Mouse (Mus musculus): ENCODE data around the gene Gm44973. TPM values are rescaled to one million over a fixed set of nuclear protein-coding genes. Genes with fewer than 3 reads are reported as not detected.
A peak's percentile ranks its signal among the peaks of the same experiment; 100 is the strongest.
"Not testable (repeated sequence)": the region's sequence is repeated elsewhere in the genome, so short reads cannot be mapped to it uniquely, and the experiment has no call there.

The Gm44973 gene
- total RNA-seq, 1 experiment from 2014 or later = not detected

DNA sequence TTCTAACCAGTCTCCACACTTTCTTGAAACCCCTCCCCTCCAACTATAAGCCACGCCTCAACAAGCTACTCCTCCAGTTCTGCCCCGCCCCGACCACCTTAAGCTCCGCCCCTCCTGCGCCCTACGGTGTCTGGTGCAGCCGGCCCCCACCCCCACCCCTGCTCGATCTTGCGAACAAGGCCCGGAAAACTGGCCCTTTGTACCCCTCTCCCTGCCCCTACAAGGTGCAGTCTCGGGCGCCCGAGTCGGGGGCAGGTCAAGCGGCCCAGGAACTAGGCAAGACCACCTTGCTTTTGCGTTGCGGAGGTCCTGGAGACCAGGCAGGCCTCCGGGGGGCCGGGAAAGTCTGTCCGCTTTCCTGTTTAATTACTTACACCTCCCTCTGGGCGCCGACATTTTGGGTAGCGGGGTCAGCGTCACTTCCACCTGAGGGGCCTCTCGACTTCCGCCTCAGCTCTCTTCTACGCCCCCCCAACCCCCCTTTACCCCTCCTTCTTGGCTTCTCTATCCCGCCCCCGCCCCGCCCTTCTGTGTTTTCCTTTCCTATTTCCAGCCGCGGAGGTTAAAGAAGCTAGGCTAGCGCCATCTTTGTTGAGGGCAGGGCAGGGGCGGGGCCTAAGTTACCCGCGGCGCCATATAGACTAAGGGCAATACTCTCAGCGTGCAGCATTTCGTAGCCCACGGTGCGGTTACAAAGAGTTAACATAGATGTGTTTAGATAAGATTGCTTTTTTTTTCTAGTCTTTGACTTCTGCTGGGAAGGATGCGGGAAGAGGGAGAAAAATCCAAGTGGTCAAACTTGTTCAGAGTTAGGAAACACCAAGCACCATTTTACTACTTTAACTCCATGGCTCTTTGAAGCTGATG, 812 bp upstream of the Gm44973 start, which contains the start of the genes Zfp524 and Fiz1:
Gene Zfp524, plus strand, starts transcription at position 165 of the 867 bp plus-strand sequence.
Gene Fiz1, minus strand, starts transcription at position 447 of the 867 bp plus-strand sequence.
- ATAC-seq (replicated peaks; ENCODE audit: insufficient number of reproducible peaks, low FRiP score, low TSS enrichment, poor library complexity, severe bottlenecking) = peak; percentile 62

DNA sequence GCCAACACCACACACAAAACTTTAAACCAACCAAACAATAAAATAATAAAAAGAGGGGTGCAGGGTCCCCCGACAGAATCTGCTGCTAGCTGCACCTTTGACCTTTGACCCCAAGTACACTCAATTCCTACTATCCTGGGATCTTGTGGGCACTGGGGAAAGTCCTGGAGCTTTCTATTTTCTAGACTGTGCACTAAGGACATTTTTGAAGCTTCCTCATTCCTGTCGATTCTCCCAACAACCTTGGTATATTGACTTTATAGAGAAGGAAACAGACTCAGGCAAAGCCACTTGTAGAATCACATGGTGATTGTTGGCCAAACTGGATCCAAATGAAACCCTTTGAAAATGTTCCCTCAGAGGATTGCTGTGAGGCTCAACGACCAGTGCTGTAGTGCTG, 761 bp downstream of the Gm44973 start:
- ATAC-seq (replicated peaks; ENCODE audit: insufficient number of reproducible peaks, low FRiP score, low TSS enrichment, poor library complexity, severe bottlenecking) = no peak

DNA sequence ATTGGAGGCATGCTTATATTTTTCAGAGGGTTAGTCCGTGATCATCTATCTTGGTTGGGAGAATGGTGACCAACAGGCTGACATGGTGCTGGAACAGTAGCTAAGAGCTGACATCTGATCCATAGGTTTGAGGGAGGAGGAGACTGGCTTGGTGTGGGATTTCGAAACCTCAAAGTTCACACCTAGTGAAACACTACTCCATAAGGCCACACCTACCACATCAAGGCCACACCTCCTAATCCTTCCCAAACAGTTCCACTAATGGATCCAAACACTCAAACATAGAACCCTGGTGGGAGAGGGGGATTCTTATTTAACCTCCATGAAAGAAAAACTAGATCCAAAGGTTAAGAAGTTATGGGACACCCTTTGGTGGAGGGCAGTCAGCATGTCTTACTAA, 1.6 kb downstream of the Gm44973 start:
- no peak for ATAC-seq (replicated peaks; ENCODE audit: insufficient number of reproducible peaks, low FRiP score, low TSS enrichment, poor library complexity, severe bottlenecking)

DNA sequence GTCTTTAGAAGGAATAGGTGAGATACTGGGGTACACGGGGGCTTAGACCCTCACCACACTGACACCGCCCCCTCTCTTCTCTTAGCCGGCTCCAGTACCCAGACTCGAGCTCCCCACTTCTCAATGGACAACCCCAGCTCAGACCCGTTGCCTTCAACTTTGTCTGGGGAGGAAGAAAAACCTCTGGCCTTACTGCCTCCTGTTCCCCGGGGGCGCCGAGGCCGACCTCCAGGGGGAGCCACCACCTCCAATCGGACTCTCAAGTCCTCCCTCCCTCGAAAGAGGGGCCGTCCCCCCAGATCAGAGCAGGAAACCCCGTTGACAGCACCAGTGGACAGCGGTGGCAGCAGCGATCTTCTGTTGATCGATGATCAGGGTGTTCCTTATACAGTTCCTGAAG, 2.1 kb downstream of the Gm44973 start:
- no peak for ATAC-seq (replicated peaks; ENCODE audit: insufficient number of reproducible peaks, low FRiP score, low TSS enrichment, poor library complexity, severe bottlenecking)

DNA sequence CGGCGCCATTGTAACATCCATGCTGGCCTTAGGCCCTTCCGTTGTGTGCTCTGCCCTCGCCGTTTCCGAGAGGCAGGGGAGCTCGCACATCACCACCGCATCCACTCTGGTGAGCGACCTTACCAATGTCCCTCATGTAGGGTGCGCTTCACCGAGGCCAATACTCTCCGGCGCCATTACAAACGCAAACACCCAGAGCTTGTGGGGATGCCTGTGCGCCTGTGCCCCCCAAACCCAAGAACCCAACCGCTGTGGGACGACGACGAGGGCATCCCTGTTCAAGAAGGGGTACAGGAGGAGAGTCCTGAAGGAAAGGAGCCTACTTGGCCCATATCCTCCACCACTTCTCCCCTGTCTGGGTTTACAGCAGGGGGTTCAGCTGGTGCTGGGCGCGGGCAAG, 2.6 kb downstream of the Gm44973 start:
- ATAC-seq (replicated peaks; ENCODE audit: insufficient number of reproducible peaks, low FRiP score, low TSS enrichment, poor library complexity, severe bottlenecking) = no peak

DNA sequence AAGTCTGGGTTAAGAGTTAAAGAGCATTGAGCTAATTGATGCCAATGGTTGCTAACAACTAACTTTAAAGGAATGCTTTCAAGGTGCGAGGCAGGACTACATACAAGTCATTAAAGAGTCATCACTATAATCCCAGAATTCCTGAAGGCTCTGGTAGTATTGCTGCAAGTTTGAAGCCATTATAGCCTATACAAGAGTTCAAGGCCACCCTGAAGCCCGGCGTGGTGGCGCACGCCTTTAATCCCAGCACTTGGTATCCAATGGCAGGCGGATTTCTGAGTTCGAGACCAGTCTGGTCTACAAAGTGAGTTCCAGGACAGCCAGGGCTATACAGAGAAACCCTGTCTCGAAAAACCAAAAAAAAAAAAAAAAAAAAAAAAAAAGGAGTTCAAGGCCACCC, 4.3 kb downstream of the Gm44973 start:
- ATAC-seq (replicated peaks; ENCODE audit: insufficient number of reproducible peaks, low FRiP score, low TSS enrichment, poor library complexity, severe bottlenecking) = not testable (repeated sequence)

DNA sequence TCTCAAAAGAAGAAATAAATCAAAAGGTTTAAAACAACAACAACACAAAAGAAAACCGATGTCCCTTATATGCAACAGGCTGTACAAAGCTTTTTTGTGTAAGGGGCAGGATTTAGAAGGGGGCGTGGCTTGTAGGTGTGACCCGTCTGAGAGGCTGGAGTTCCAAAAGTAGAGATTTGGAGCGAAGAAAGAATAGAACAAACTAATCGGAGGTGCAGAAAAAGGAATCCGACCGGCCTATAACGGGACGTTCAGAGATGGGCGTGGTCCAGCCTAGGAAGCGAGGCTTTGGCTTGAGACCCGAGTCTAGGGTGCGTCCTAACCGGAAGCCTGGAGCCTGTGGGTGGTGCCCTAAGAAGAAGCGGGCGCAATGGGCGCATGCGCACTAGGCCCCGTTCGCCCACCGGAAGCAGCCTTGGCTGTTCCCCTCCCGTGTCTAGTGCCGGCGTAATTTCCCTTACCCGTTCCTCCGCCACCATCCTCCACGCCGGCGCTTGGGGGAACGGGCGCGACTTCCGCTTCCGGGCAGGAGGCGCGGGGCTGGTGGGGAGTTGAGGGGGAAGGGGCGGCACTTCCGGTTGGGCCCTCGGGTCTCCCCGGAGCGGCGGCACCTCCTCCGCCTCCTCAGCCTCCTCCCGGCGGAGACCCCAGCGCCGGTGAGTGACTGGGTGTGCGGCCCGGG, 4.8 kb downstream of the Gm44973 start, which contains the start of the genes Zfp865 and Ccdc106:
Gene Zfp865, plus strand, starts transcription at position 377 of the 682 bp plus-strand sequence.
Gene Ccdc106, plus strand, starts transcription at position 554 of the 682 bp plus-strand sequence.
- peak; percentile 88 for ATAC-seq (replicated peaks; ENCODE audit: insufficient number of reproducible peaks, low FRiP score, low TSS enrichment, poor library complexity, severe bottlenecking)

DNA sequence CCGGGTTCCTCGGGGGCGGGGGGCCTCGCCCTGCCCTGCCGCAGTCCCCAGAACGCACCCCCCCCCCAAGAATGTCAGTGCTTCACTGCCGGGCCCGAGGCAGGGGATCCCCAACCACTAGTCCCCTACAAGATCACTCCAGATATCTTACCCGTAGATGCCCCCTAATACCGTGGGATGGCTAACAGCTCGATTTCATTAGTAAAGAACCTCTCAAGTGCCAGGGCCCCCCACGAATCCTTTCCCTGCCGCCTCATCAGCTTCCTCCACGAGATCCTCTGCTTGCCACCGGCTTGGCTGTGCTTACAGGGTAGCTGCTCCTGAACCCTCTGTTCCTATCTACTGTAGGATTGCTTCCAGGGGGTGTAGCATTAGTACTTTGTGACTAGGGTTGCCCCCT, 5.4 kb downstream of the Gm44973 start:
- no peak for ATAC-seq (replicated peaks; ENCODE audit: insufficient number of reproducible peaks, low FRiP score, low TSS enrichment, poor library complexity, severe bottlenecking)

DNA sequence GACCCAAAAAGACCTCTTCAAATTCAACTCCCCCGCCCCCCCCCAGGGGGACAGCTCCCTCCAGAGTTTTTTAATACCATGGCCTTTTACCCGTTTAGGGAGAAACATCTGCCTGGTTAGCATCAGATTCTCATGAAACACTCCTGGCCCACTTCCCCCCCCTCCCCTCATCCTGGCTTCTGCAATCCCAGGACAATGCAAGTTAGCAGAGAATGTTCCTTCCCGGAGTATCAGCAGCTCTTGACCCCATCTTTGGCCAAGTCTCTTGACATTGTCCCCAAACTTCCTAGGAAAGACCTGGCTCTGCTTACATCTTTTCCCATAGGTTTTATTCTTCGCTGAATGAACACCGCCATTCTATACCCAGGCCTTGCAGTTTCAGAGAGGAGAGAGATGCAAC, 5.9 kb downstream of the Gm44973 start:
- ATAC-seq (replicated peaks; ENCODE audit: insufficient number of reproducible peaks, low FRiP score, low TSS enrichment, poor library complexity, severe bottlenecking) = no peak

DNA sequence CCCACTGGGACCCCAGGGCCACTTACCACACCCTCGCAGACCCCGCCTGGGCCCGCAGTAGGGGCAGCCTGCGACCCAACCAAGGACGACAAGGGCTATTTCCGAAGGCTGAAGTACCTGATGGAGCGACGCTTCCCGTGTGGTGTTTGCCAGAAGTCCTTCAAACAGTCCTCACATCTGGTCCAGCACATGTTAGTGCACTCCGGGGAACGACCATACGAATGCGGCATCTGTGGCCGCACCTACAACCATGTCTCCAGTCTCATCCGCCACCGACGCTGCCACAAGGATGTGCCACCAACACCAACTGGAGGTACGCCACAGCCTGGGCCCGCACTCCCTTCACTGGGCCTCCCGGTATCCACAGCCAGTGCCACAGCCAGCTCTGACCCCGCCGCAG, 14.2 kb downstream of the Gm44973 start:
- ATAC-seq (replicated peaks; ENCODE audit: insufficient number of reproducible peaks, low FRiP score, low TSS enrichment, poor library complexity, severe bottlenecking) = no peak

DNA sequence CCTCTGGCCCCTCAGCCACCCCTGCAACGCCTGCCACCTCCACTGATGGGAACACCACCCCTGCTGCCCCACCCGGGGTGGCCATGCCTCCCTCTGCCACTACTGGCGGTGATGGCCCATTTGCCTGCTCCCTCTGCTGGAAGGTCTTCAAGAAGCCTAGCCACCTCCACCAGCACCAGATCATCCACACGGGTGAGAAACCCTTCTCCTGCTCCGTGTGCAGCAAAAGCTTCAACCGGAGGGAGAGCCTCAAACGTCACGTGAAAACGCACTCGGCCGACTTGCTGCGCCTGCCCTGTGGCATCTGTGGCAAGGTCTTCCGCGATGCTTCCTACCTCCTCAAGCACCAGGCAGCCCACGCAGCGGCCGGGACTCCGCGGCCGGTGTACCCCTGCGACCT, 14.7 kb downstream of the Gm44973 start:
- no peak for ATAC-seq (replicated peaks; ENCODE audit: insufficient number of reproducible peaks, low FRiP score, low TSS enrichment, poor library complexity, severe bottlenecking)

DNA sequence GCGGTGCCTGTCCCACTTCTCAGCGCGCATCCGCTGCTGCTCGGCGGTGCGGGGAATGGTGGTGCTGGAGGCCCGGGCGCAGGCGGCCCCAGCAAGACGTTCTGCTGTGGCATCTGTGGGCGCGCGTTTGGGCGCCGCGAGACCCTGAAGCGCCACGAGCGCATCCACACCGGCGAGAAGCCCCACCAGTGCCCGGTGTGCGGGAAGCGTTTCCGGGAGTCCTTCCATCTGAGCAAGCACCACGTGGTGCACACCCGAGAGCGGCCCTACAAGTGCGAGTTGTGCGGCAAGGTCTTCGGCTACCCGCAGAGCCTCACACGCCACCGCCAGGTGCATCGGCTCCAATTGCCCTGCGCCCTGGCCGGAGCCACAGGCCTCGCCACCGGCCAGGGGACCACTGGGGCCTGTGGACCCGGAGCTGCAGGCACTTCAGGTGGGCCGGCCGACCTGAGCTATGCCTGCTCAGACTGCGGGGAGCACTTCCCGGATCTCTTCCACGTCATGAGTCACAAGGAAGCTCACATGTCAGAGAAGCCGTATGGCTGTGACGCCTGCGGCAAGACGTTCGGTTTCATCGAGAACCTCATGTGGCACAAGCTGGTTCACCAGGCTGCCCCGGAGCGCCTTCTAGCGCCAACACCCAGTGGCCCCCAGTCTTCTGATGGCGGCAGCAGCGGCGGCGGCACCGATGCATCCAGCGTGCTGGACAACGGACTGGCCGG, 15.4 kb downstream of the Gm44973 start:
- no peak for ATAC-seq (replicated peaks; ENCODE audit: insufficient number of reproducible peaks, low FRiP score, low TSS enrichment, poor library complexity, severe bottlenecking)

DNA sequence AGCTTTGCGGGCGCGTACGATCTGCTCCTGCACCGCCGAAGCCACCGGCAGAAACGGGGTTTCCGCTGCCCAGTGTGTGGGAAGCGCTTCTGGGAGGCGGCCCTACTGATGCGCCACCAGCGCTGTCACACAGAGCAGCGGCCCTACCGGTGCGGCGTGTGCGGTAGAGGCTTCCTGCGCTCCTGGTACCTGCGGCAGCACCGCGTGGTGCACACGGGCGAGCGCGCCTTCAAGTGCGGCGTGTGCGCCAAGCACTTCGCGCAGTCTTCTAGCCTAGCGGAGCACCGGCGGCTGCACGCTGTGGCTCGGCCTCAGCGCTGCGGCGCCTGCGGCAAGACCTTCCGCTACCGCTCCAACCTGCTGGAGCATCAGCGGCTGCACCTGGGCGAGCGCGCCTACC, 16.2 kb downstream of the Gm44973 start:
- no peak for ATAC-seq (replicated peaks; ENCODE audit: insufficient number of reproducible peaks, low FRiP score, low TSS enrichment, poor library complexity, severe bottlenecking)

DNA sequence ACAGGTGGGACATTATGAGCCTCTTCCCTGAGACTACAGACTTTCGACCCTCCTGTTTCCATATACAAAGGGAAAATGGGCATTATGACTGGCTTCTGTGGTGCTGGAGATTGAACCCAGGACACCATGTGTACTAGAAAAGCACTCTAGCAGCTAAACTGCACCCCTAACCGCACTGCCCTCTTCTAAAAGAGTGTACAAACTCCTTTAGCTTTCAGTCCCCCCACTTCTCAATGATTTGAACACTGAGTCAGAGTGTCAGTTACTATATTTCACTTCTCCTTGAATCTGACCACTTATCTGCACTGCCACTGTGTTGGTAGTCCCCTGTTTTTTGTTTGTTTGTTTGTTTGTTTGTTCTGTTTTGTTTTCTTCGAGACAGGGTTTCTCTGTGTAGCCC, 18.5 kb downstream of the Gm44973 start, which contains the start of gene 4632433K11Rik:
Gene 4632433K11Rik, plus strand, starts transcription at position 301 of the 400 bp plus-strand sequence.
- no peak for ATAC-seq (replicated peaks; ENCODE audit: insufficient number of reproducible peaks, low FRiP score, low TSS enrichment, poor library complexity, severe bottlenecking)

DNA sequence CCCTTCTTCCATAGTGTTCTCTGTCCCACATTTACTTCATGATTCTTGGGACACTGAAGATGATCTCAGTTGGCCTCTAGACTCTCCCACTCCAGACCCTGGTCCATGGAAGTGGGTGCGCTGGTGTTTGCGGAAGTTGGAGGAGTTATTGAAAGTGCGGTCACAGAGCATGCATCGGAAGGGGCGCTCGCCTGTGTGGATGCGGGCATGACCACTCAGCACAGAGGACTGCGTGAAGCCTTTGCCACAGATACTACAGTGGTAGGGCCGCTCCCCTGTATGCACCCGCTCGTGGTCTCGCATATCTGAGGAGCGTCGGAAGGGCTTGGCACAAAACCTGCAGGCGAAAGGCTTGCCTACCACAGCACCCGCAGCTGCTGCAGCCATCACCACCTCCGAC, 20.3 kb downstream of the Gm44973 start:
- no peak for ATAC-seq (replicated peaks; ENCODE audit: insufficient number of reproducible peaks, low FRiP score, low TSS enrichment, poor library complexity, severe bottlenecking)

DNA sequence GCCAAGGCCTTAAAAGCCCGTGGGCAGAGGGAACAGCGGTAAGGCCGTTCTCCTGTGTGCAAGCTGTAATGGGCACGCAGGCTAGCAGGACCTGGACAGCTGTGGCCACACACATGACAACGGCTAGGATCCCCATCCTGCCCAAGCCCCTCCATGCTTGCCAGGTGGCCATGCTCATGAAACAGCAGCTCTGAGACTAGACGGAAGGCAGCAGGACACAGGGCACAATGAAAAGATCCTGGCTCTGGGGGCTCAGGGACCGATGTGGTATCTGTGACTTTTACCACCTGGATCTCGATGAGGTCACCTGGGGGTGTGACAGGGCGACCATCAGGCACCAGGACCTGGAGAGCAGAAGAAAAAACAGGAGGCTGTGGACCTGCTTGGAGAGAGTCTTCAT, 20.8 kb downstream of the Gm44973 start:
- no peak for ATAC-seq (replicated peaks; ENCODE audit: insufficient number of reproducible peaks, low FRiP score, low TSS enrichment, poor library complexity, severe bottlenecking)

DNA sequence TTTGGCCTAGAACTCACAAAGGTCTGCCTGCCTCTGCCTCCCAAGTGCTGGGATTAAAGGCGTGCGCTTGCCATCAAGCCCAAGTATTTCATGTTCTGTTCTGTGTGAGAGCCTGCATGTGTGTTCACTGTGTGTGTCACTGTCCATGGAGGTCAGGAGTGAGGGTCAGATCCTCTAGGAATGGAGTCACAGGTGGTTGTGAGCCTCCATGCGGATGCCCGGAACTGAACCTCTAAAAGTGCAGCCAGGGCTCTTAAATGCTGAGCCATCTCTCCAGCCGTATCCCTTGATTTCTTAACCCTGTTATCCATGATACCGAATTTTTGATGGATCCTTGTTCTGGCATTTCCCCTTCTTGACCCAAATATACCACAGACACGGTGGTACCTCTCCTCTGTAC, 21.7 kb downstream of the Gm44973 start:
- ATAC-seq (replicated peaks; ENCODE audit: insufficient number of reproducible peaks, low FRiP score, low TSS enrichment, poor library complexity, severe bottlenecking) = no peak

DNA sequence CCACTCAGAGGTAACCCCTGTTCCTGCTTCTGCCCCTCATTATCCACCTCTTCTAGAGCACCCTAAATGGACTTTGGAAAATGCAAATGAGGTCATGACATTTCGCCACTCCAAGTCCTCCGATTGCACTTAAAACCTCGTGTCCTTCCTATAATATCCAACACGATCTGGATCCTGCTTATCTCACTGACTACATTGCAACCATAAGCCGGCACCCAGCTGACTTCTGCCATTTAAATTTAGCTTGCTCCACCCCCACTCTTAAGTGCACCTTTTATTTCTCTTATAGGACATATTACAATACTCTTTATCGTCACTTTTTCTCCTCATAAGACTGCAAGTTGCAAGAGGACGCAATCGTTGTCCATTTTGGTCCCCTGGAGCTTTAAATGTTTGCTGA, 22.2 kb downstream of the Gm44973 start:
- ATAC-seq (replicated peaks; ENCODE audit: insufficient number of reproducible peaks, low FRiP score, low TSS enrichment, poor library complexity, severe bottlenecking) = no peak

DNA sequence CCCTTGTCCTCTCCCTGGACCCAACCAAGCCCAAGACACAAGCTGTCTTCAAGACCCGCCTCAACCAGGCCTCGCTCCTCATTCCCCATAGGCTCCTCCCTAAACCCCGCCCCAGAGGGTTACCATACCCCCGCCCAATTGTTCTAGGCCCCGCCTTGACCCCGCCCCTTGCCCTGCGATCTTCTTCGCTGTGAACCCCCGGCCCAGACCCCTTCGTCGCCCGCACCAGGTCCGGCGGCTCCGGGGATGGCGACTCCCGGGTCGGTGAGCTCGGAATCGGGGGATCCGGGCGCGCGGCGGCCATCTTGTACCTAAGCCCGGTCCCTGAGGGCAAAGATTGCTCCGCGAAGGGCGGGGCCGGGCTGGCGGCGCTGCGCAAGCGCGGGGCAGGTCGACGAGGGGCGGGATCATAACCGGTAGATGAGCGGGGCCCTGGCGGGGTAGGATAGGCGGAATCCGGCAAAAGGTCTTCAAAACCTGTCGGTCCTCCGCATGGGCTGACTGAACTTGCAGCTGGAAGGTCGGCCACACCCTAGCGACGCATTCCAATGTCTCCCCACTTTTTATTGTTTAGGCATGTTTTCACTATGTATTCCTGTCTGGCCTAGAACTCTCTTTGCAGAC, 22.9 kb downstream of the Gm44973 start, which contains the start of gene Zfp784:
Gene Zfp784, minus strand, starts transcription at position 338 of the 624 bp plus-strand sequence.
- ATAC-seq (replicated peaks; ENCODE audit: insufficient number of reproducible peaks, low FRiP score, low TSS enrichment, poor library complexity, severe bottlenecking) = peak; percentile 81

All from monocyte, adult 5-6 weeks (primary cell).